Mouse (Mus musculus) thymus, adult 2 months (tissue): ENCODE measurements around the gene Stab1.

ENCODE experiments used
- CTCF ChIP-seq: fragments of 200-500 bp; IDR thresholded peaks from 2 replicates; pipeline ENCODE4 v1.5.1; 2012; ENCODE audit warnings: mild to moderate bottlenecking, control low read depth, low read length, moderate library complexity, borderline replicate concordance; ENCODE audit not compliant: control insufficient read depth, poor library complexity, insufficient read depth; ENCODE audit errors: extremely low read depth
- POLR2A ChIP-seq: fragments of 200-500 bp; IDR thresholded peaks from 2 replicates; pipeline ENCODE4 v1.6.1; 2012; ENCODE audit warnings: mild to moderate bottlenecking, low read length, control low read depth, moderate library complexity; ENCODE audit not compliant: control insufficient read depth, poor library complexity, insufficient read depth; ENCODE audit errors: extremely low read depth

- TF ChIP-seq CTCF (no peak), POLR2A (no peak)
Measured at GRCm38 (mm10) chr14:31138897-31139429, 29.5 kb downstream of the Stab1 start.
